Mouse (Mus musculus) spleen, postnatal 4 days (tissue): ENCODE results near the gene Setd1a.
"Not testable (repeated sequence)": the region's sequence is repeated elsewhere in the genome, so short reads cannot be mapped to it uniquely, and the experiment has no call there.

Experiments
- DNase-seq, 2 experiments: peaks; one replicate each; pipeline ENCODE4 v3.0.0; 2022; ENCODE audit warnings: low spot score in 2 of 2

Gene Setd1a

DNA sequence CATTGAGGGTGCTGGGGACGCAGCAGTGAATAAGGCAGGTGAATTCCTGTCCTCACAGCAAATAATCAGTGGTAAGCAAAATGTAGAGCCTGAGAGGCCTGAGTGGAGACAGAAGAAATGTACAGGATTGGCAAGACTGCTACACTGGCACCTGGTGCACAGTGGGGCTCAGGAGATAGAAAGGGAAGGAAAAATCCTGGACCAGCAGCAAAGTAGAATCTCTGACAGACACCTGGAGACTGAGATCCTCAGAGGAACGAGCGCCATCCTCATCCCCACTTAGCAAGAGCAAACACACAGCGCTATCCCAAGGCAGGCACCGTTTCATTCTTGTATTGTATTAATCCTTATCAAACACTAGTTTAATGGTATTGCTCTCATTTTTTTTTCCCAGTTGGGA lies 61.0 kb downstream of the Setd1a start:
- no peak for DNase-seq

GRCm38 (mm10) chr7:127837878-127838277 lies 61.4 kb downstream of the Setd1a start:
- DNase-seq, result not testable (repeated sequence)

- DNase-seq, result not testable (repeated sequence)
Measured at GRCm38 (mm10) chr7:127840031-127840430, 63.6 kb downstream of the Setd1a start.

- peak; percentile 48 to 78 for DNase-seq
Measured at GRCm38 (mm10) chr7:127840886-127841285, 64.4 kb downstream of the Setd1a start.

GRCm38 (mm10) chr7:127841340-127842000 lies 65.0 kb downstream of the Setd1a start:
- peak; percentile 87 to 93 for DNase-seq

- peak; percentile 76 to 88 for DNase-seq
Measured at GRCm38 (mm10) chr7:127842001-127842718, 65.7 kb downstream of the Setd1a start.
